Mouse (Mus musculus) midbrain, embryonic 16.5 days (tissue): ENCODE measurements around the gene Gatad2b. TPM values are rescaled to one million over a fixed set of nuclear protein-coding genes. Genes with fewer than 3 reads are reported as not detected.
"Not testable (repeated sequence)": the region's sequence is repeated elsewhere in the genome, so short reads cannot be mapped to it uniquely, and the experiment has no call there.

Experiments
- ATAC-seq: fragments of 200-750 bp; cut with Nextera tagmentation; 2 replicates; pipeline ENCODE4 v1.8.0; 2017; ENCODE audit warnings: moderate TSS enrichment
- H3K27ac ChIP-seq: fragments of 300-500 bp; sonication (generic); 2 replicates; pipeline ENCODE4 v1.5.1; 2014; ENCODE audit warnings: mild to moderate bottlenecking, low read length, mixed read lengths
- H3K27me3 ChIP-seq: fragments of 300-500 bp; sonication (generic); 2 replicates; pipeline ENCODE4 v1.6.1; 2014; ENCODE audit warnings: low read depth, low read length, mixed read lengths; ENCODE audit not compliant: control insufficient read depth, insufficient read depth
- H3K36me3 ChIP-seq: fragments of 300-500 bp; sonication (generic); 2 replicates; pipeline ENCODE4 v1.6.1; 2014; ENCODE audit warnings: mild to moderate bottlenecking, low read length, moderate library complexity, mixed read lengths; ENCODE audit not compliant: control insufficient read depth, insufficient read depth
- H3K4me1 ChIP-seq: fragments of 300-500 bp; sonication (generic); 2 replicates; pipeline ENCODE4 v1.6.1; 2014; ENCODE audit warnings: mild to moderate bottlenecking, low read length, mixed read lengths; ENCODE audit not compliant: control insufficient read depth, insufficient read depth
- H3K4me2 ChIP-seq: fragments of 300-500 bp; sonication (generic); 2 replicates; pipeline ENCODE4 v1.6.1; 2014; ENCODE audit warnings: mild to moderate bottlenecking, low read length, mixed read lengths
- H3K4me3 ChIP-seq: fragments of 300-500 bp; sonication (generic); 2 replicates; pipeline ENCODE4 v1.5.1; 2014; ENCODE audit warnings: low read depth, mild to moderate bottlenecking, low read length, moderate library complexity, mixed read lengths
- H3K9ac ChIP-seq: fragments of 300-500 bp; sonication (generic); 2 replicates; pipeline ENCODE4 v1.6.1; 2014; ENCODE audit warnings: low read depth, low read length, mixed read lengths
- H3K9me3 ChIP-seq: fragments of 300-500 bp; sonication (generic); replicated peaks from 2 replicates; pipeline ENCODE4 v1.6.1; 2014; ENCODE audit warnings: mild to moderate bottlenecking, low read length, mixed read lengths; ENCODE audit not compliant: control insufficient read depth, poor library complexity, severe bottlenecking
- WGBS: fragments of 180-500 bp; shearing (Covaris S2); extraction: QIAGEN DNeasy Blood & Tissue Kit; methylation state at CpG from one replicate; pipeline ENCODE4 v1.1.7; 2014; 5-methylcytosine and 5-hydroxymethylcytosine counted together
- polyA plus RNA-seq: library from polyadenylated mRNA; unstranded; fragments of >200 nt; fragmentation: Nextera tagmentation; extraction: Ambion mirVana; gene quantifications from 2 replicates; pipeline ENCODE4 v1.2.1, GENCODE M21; 2015

Gatad2b gene
- polyA plus RNA-seq, 1 experiment from 2014 or later, result 10.9 TPM

- not testable (repeated sequence) for H3K36me3 ChIP-seq, H3K27ac ChIP-seq, H3K27me3 ChIP-seq, H3K9ac ChIP-seq, ATAC-seq, H3K9me3 ChIP-seq, H3K4me3 ChIP-seq
- peaks cover 27% of the 10 kb centered on the region for H3K4me1 ChIP-seq
- H3K4me2 ChIP-seq, result peak overlapping the region; percentile 41; the same call in 1 of the 2 replicates
- 74% methylated on average over 1 of the region's 1 CpGs for WGBS
Observed at GRCm38 (mm10) chr3:90253174-90253573, 39.8 kb upstream of the Gatad2b start.

- ATAC-seq, result peak; percentile 97
- Histone ChIP-seq H3K9ac (peak within 1 kb of the TSS; percentile 80), H3K36me3 (0 out of 2 replicates have a peak, but pooled peaks cover 4% of the 10 kb centered on the region), H3K4me3 (peak within 1 kb of the TSS; percentile 67), H3K9me3 (no peaks in the 10 kb centered on the region), H3K4me2 (peak within 1 kb of the TSS; percentile 79), H3K27me3 (no peaks in the 10 kb centered on the region), H3K27ac (peak within 1 kb of the TSS; percentile 71), H3K4me1 (peaks cover 23% of the 10 kb centered on the region)
- WGBS, result 2% methylated on average over 39 of the region's 40 CpGs
Observed at GRCm38 (mm10) chr3:90253653-90254418, 39.1 kb upstream of the Gatad2b start, which contains the start of gene Crtc2. TSS of gene Crtc2 (plus strand) at chr3:90254163.

GRCm38 (mm10) chr3:90254419-90255193 lies 38.4 kb upstream of the Gatad2b start:
- H3K4me3 ChIP-seq, result peak overlapping the region; percentile 67
- H3K27me3 ChIP-seq, result no peaks in the 10 kb centered on the region
- H3K9me3 ChIP-seq, result no peaks in the 10 kb centered on the region
- peak; percentile 59 for ATAC-seq
- peak overlapping the region; percentile 71 for H3K27ac ChIP-seq
- peaks cover 16% of the 10 kb centered on the region for H3K4me1 ChIP-seq
- under 1% methylated on average over 41 of the region's 41 CpGs for WGBS
- peak overlapping the region; percentile 80 for H3K9ac ChIP-seq
- peaks cover 11% of the 10 kb centered on the region for H3K36me3 ChIP-seq
- peak overlapping the region; percentile 79 for H3K4me2 ChIP-seq

GRCm38 (mm10) chr3:90255194-90255565 lies 37.8 kb upstream of the Gatad2b start:
- H3K9me3 ChIP-seq, result no peaks in the 10 kb centered on the region
- H3K27ac ChIP-seq, result no peak overlapping the region
- no peak for ATAC-seq
- peak overlapping the region; percentile 79 for H3K4me2 ChIP-seq
- H3K36me3 ChIP-seq, result peaks cover 17% of the 10 kb centered on the region
- H3K4me1 ChIP-seq, result peaks cover 16% of the 10 kb centered on the region
- H3K9ac ChIP-seq, result peak overlapping the region; percentile 80
- WGBS, result 25% methylated on average over 2 of the region's 2 CpGs
- H3K27me3 ChIP-seq, result no peaks in the 10 kb centered on the region
- peak overlapping the region; percentile 67 for H3K4me3 ChIP-seq

GRCm38 (mm10) chr3:90255784-90256353 lies 37.1 kb upstream of the Gatad2b start:
- no peaks in the 10 kb centered on the region for H3K9me3 ChIP-seq
- no peak overlapping the region for H3K4me3 ChIP-seq
- no peak overlapping the region for H3K9ac ChIP-seq
- no peaks in the 10 kb centered on the region for H3K27me3 ChIP-seq
- ATAC-seq, result no peak
- peaks cover 22% of the 10 kb centered on the region for H3K36me3 ChIP-seq
- no peak overlapping the region; the same call in 1 of the 2 replicates for H3K4me2 ChIP-seq
- WGBS, result 95% methylated on average over 14 of the region's 14 CpGs
- H3K4me1 ChIP-seq, result peaks cover 16% of the 10 kb centered on the region
- no peak overlapping the region for H3K27ac ChIP-seq

GRCm38 (mm10) chr3:90256731-90257530 lies 36.0 kb upstream of the Gatad2b start:
- no peak for ATAC-seq
- Histone ChIP-seq H3K9ac (no peak overlapping the region), H3K4me1 (peaks cover 16% of the 10 kb centered on the region), H3K27me3 (no peaks in the 10 kb centered on the region), H3K27ac (no peak overlapping the region), H3K4me3 (no peak overlapping the region), H3K4me2 (no peak overlapping the region), H3K36me3 (peaks cover 30% of the 10 kb centered on the region), H3K9me3 (no peaks in the 10 kb centered on the region)
- 94% methylated on average over 19 of the region's 19 CpGs for WGBS

GRCm38 (mm10) chr3:90258521-90258920 lies 34.5 kb upstream of the Gatad2b start:
- Histone ChIP-seq H3K9ac (no peak overlapping the region), H3K4me2 (no peak overlapping the region), H3K9me3 (no peaks in the 10 kb centered on the region), H3K27me3 (no peaks in the 10 kb centered on the region), H3K27ac (no peak overlapping the region), H3K4me1 (peaks cover 14% of the 10 kb centered on the region), H3K4me3 (no peak overlapping the region), H3K36me3 (peaks cover 45% of the 10 kb centered on the region)
- 92% methylated on average over 4 of the region's 4 CpGs for WGBS
- no peak for ATAC-seq

GRCm38 (mm10) chr3:90263121-90263771 lies 29.7 kb upstream of the Gatad2b start:
- Histone ChIP-seq H3K4me1 (peaks cover 10% of the 10 kb centered on the region), H3K4me3 (no peak overlapping the region), H3K4me2 (no peak overlapping the region), H3K27me3 (no peaks in the 10 kb centered on the region), H3K36me3 (peaks cover 48% of the 10 kb centered on the region), H3K9ac (no peak overlapping the region), H3K9me3 (no peaks in the 10 kb centered on the region), H3K27ac (no peak overlapping the region)
- no peak for ATAC-seq
- WGBS, result 88% methylated on average over 5 of the region's 5 CpGs
